Mouse (Mus musculus) liver, embryonic 16.5 days (tissue): ENCODE data around the gene Ctsz. TPM values are rescaled to one million over a fixed set of nuclear protein-coding genes. Genes with fewer than 3 reads are reported as not detected.

ENCODE experiments used
- ATAC-seq: fragments of 200-750 bp; cut with Nextera tagmentation; 2 replicates; pipeline ENCODE4 v1.8.0; 2017; ENCODE audit warnings: low read depth, mild to moderate bottlenecking, moderate number of reproducible peaks, moderate library complexity
- H3K27ac ChIP-seq: fragments of 300-500 bp; sonication (generic); 2 replicates; pipeline ENCODE4 v1.5.1; 2014; ENCODE audit warnings: mild to moderate bottlenecking, low read length
- H3K27me3 ChIP-seq: fragments of 300-500 bp; sonication (generic); 2 replicates; pipeline ENCODE4 v1.6.1; 2014; ENCODE audit warnings: low read depth, low read length, mixed read lengths; ENCODE audit not compliant: control insufficient read depth, insufficient read depth
- H3K36me3 ChIP-seq: fragments of 300-500 bp; sonication (generic); 2 replicates; pipeline ENCODE4 v1.6.1; 2014; ENCODE audit warnings: mild to moderate bottlenecking; ENCODE audit not compliant: control insufficient read depth, insufficient read depth
- H3K4me1 ChIP-seq: fragments of 300-500 bp; sonication (generic); 2 replicates; pipeline ENCODE4 v1.6.1; 2014; ENCODE audit warnings: low read depth, low read length, mixed read lengths; ENCODE audit not compliant: control insufficient read depth
- H3K4me2 ChIP-seq: fragments of 300-500 bp; sonication (generic); 2 replicates; pipeline ENCODE4 v1.6.1; 2014; ENCODE audit warnings: low read depth, low read length, mixed read lengths
- H3K4me3 ChIP-seq: fragments of 300-500 bp; sonication (generic); 2 replicates; pipeline ENCODE4 v1.5.1; 2014; ENCODE audit warnings: low read depth, mild to moderate bottlenecking, low read length
- H3K9ac ChIP-seq: fragments of 300-500 bp; sonication (generic); 2 replicates; pipeline ENCODE4 v1.6.1; 2014; ENCODE audit warnings: low read depth, low read length
- H3K9me3 ChIP-seq: fragments of 300-500 bp; sonication (generic); replicated peaks from 2 replicates; pipeline ENCODE4 v1.6.1; 2016; ENCODE audit warnings: low read length; ENCODE audit not compliant: control insufficient read depth
- WGBS: fragments of 180-500 bp; shearing (Covaris S2); extraction: QIAGEN DNeasy Blood & Tissue Kit; methylation state at CpG from one replicate; pipeline ENCODE4 v1.1.7; 2014; ENCODE audit not compliant: insufficient replicate concordance; 5-methylcytosine and 5-hydroxymethylcytosine counted together
- polyA plus RNA-seq: library from polyadenylated mRNA; unstranded; fragments of >200 nt; fragmentation: Nextera tagmentation; extraction: Ambion mirVana; gene quantifications from 2 replicates; pipeline ENCODE4 v1.2.1, GENCODE M21; 2015

The Ctsz gene
- polyA plus RNA-seq, 1 experiment from 2014 or later: 128 TPM

GRCm38 (mm10) chr2:174436916-174437696, 1.7 kb downstream of the Ctsz start:
- H3K4me2 ChIP-seq: peak overlapping the region; percentile 12
- H3K36me3 ChIP-seq: peaks cover 5% of the 10 kb centered on the region; the same call in 1 of the 2 replicates
- no peaks in the 10 kb centered on the region for H3K27me3 ChIP-seq
- no peak overlapping the region for H3K9ac ChIP-seq
- peak overlapping the region; percentile 21; the same call in 1 of the 2 replicates for H3K27ac ChIP-seq
- ATAC-seq: no peak
- peaks cover 33% of the 10 kb centered on the region for H3K4me1 ChIP-seq
- WGBS: 83% methylated on average over 7 of the region's 7 CpGs
- no peaks in the 10 kb centered on the region for H3K9me3 ChIP-seq
- H3K4me3 ChIP-seq: peak overlapping the region; percentile 70

- Histone ChIP-seq H3K9ac (no peak overlapping the region), H3K4me1 (peaks cover 33% of the 10 kb centered on the region), H3K4me3 (no peak overlapping the region), H3K27ac (no peak overlapping the region), H3K27me3 (no peaks in the 10 kb centered on the region), H3K4me2 (no peak overlapping the region), H3K9me3 (no peaks in the 10 kb centered on the region), H3K36me3 (peaks cover 5% of the 10 kb centered on the region)
- 68% methylated on average over 26 of the region's 26 CpGs for WGBS
- no peak for ATAC-seq
Observed at GRCm38 (mm10) chr2:174436076-174436701, 2.6 kb downstream of the Ctsz start.

- no peak overlapping the region for H3K4me3 ChIP-seq
- WGBS: 85% methylated on average over 9 of the region's 9 CpGs
- no peak overlapping the region for H3K4me2 ChIP-seq
- ATAC-seq: no peak
- H3K27me3 ChIP-seq: no peaks in the 10 kb centered on the region
- H3K4me1 ChIP-seq: peaks cover 33% of the 10 kb centered on the region
- H3K9ac ChIP-seq: no peak overlapping the region
- H3K36me3 ChIP-seq: peaks cover 5% of the 10 kb centered on the region
- H3K9me3 ChIP-seq: no peaks in the 10 kb centered on the region
- no peak overlapping the region for H3K27ac ChIP-seq
Observed at GRCm38 (mm10) chr2:174434943-174435342, 3.9 kb downstream of the Ctsz start.

GRCm38 (mm10) chr2:174428996-174429591, 9.7 kb downstream of the Ctsz start:
- no peaks in the 10 kb centered on the region for H3K4me1 ChIP-seq
- 82% methylated on average over 10 of the region's 10 CpGs for WGBS
- H3K27me3 ChIP-seq: no peaks in the 10 kb centered on the region
- peaks cover 57% of the 10 kb centered on the region for H3K36me3 ChIP-seq
- H3K27ac ChIP-seq: no peak overlapping the region
- H3K4me3 ChIP-seq: no peak overlapping the region
- no peak overlapping the region for H3K9ac ChIP-seq
- H3K9me3 ChIP-seq: no peaks in the 10 kb centered on the region
- no peak for ATAC-seq
- no peak overlapping the region for H3K4me2 ChIP-seq

- no peak overlapping the region for H3K9ac ChIP-seq
- no peak for ATAC-seq
- no peaks in the 10 kb centered on the region for H3K4me1 ChIP-seq
- H3K36me3 ChIP-seq: peaks cover 58% of the 10 kb centered on the region
- no peak overlapping the region for H3K4me3 ChIP-seq
- H3K9me3 ChIP-seq: no peaks in the 10 kb centered on the region
- H3K4me2 ChIP-seq: no peak overlapping the region
- WGBS: 83% methylated on average over 18 of the region's 18 CpGs
- H3K27me3 ChIP-seq: no peaks in the 10 kb centered on the region
- no peak overlapping the region for H3K27ac ChIP-seq
Observed at GRCm38 (mm10) chr2:174428076-174428835, 10.6 kb downstream of the Ctsz start.

GRCm38 (mm10) chr2:174426856-174427255, 12.0 kb downstream of the Ctsz start:
- Histone ChIP-seq H3K36me3 (peaks cover 66% of the 10 kb centered on the region), H3K4me1 (no peaks in the 10 kb centered on the region), H3K9me3 (no peaks in the 10 kb centered on the region), H3K4me2 (no peak overlapping the region), H3K27ac (no peak overlapping the region), H3K9ac (no peak overlapping the region), H3K27me3 (no peaks in the 10 kb centered on the region), H3K4me3 (no peak overlapping the region)
- 88% methylated on average over 12 of the region's 12 CpGs for whole genome bisulfite sequencing
- no peak for ATAC-seq

- H3K4me2 ChIP-seq: no peak overlapping the region
- no peaks in the 10 kb centered on the region for H3K4me1 ChIP-seq
- H3K27ac ChIP-seq: no peak overlapping the region
- WGBS: 88% methylated on average over 11 of the region's 11 CpGs
- no peak overlapping the region for H3K4me3 ChIP-seq
- H3K27me3 ChIP-seq: no peaks in the 10 kb centered on the region
- no peak overlapping the region for H3K9ac ChIP-seq
- peaks cover 80% of the 10 kb centered on the region for H3K36me3 ChIP-seq
- no peak for ATAC-seq
- no peaks in the 10 kb centered on the region for H3K9me3 ChIP-seq
Observed at GRCm38 (mm10) chr2:174424301-174425085, 14.3 kb downstream of the Ctsz start.

GRCm38 (mm10) chr2:174421107-174421506, 17.7 kb downstream of the Ctsz start:
- H3K9me3 ChIP-seq: no peaks in the 10 kb centered on the region
- WGBS: 91% methylated on average over 6 of the region's 6 CpGs
- no peak overlapping the region for H3K4me3 ChIP-seq
- H3K27me3 ChIP-seq: no peaks in the 10 kb centered on the region
- H3K4me1 ChIP-seq: peaks cover 12% of the 10 kb centered on the region
- no peak overlapping the region for H3K27ac ChIP-seq
- ATAC-seq: no peak
- no peak overlapping the region for H3K4me2 ChIP-seq
- no peak overlapping the region for H3K9ac ChIP-seq
- H3K36me3 ChIP-seq: peaks cover 47% of the 10 kb centered on the region
